Mouse (Mus musculus) stomach, postnatal 0 days (tissue): ENCODE data around the gene Armc7. TPM values are rescaled to one million over a fixed set of nuclear protein-coding genes. Genes with fewer than 3 reads are reported as not detected.

Experiments
- ATAC-seq: fragments of 200-750 bp; cut with Nextera tagmentation; 2 replicates; pipeline ENCODE4 v1.8.0; 2017; ENCODE audit not compliant: low FRiP score, low TSS enrichment
- DNase-seq: peaks from one replicate; pipeline ENCODE4 v3.0.0-alpha.2; 2016; ENCODE audit warnings: low spot score
- H3K27ac ChIP-seq: fragments of 300-500 bp; sonication (generic); replicated peaks from 2 replicates; pipeline ENCODE4 v1.5.1; 2014; ENCODE audit warnings: mild to moderate bottlenecking, control low read depth
- H3K27me3 ChIP-seq: fragments of 300-500 bp; sonication (generic); 2 replicates; pipeline ENCODE4 v1.6.1; 2014; ENCODE audit warnings: low read length; ENCODE audit not compliant: control insufficient read depth, insufficient read depth
- H3K36me3 ChIP-seq: fragments of 300-500 bp; sonication (generic); 2 replicates; pipeline ENCODE4 v1.6.1; 2014; ENCODE audit warnings: low read length, mixed read lengths; ENCODE audit not compliant: control insufficient read depth, insufficient read depth
- H3K4me1 ChIP-seq: fragments of 300-500 bp; sonication (generic); replicated peaks from 2 replicates; pipeline ENCODE4 v1.6.1; 2014; ENCODE audit warnings: antibody characterized with exemption; ENCODE audit not compliant: control insufficient read depth, insufficient read depth
- H3K4me2 ChIP-seq: fragments of 300-500 bp; sonication (generic); replicated peaks from 2 replicates; pipeline ENCODE4 v1.6.1; 2014; ENCODE audit warnings: low read depth, mild to moderate bottlenecking, control low read depth, moderate library complexity
- H3K4me3 ChIP-seq: fragments of 300-500 bp; sonication (generic); 2 replicates; pipeline ENCODE4 v1.5.1; 2014; ENCODE audit warnings: low read depth, low read length, control low read depth
- H3K9ac ChIP-seq: fragments of 300-500 bp; sonication (generic); 2 replicates; pipeline ENCODE4 v1.6.1; 2014; ENCODE audit warnings: mild to moderate bottlenecking, low read length, control low read depth, mixed read lengths
- H3K9me3 ChIP-seq: fragments of 300-500 bp; sonication (generic); 2 replicates; pipeline ENCODE4 v1.6.1; 2016; ENCODE audit warnings: low read length; ENCODE audit not compliant: control insufficient read depth
- CTCF ChIP-seq: IDR thresholded peaks from 2 replicates; pipeline ENCODE4 v1.5.1; 2016; ENCODE audit warnings: antibody characterized with exemption, low read depth, mild to moderate bottlenecking, moderate library complexity
- EP300 ChIP-seq: optimal IDR thresholded peaks from 2 replicates; pipeline ENCODE3; 2016; ENCODE audit warnings: antibody characterized with exemption
- WGBS: fragments of 180-500 bp; shearing (Covaris S2); extraction: QIAGEN DNeasy Blood & Tissue Kit; methylation state at CpG from one replicate; pipeline ENCODE4 v1.1.7; 2014; 5-methylcytosine and 5-hydroxymethylcytosine counted together
- polyA plus RNA-seq: library from polyadenylated mRNA; unstranded; fragments of >200 nt; fragmentation: Nextera tagmentation; extraction: Ambion mirVana; gene quantifications from 2 replicates; pipeline ENCODE4 v1.2.1, GENCODE M21; 2015

Gene Armc7
- polyA plus RNA-seq, 1 experiment from 2014 or later, result 6.5 TPM

GRCm38 (mm10) chr11:115456182-115456581 lies 19.3 kb upstream of the Armc7 start:
- Histone ChIP-seq H3K9me3 (no peaks in the 10 kb centered on the region), H3K4me2 (no peak overlapping the region), H3K4me1 (no peaks in the 10 kb centered on the region), H3K4me3 (no peak overlapping the region), H3K9ac (no peak overlapping the region), H3K36me3 (no peaks in the 10 kb centered on the region), H3K27ac (no peak overlapping the region), H3K27me3 (no peaks in the 10 kb centered on the region)
- DNase-seq (peak; percentile 52), ATAC-seq (peak; percentile 51)
- no peak for TF ChIP-seq CTCF
- TF ChIP-seq EP300, result no peak
- 70% methylated on average over 4 of the region's 5 CpGs for WGBS

- no peak overlapping the region for H3K4me2 ChIP-seq
- H3K36me3 ChIP-seq, result no peaks in the 10 kb centered on the region
- no peak overlapping the region for H3K9ac ChIP-seq
- H3K4me3 ChIP-seq, result no peak overlapping the region
- TF ChIP-seq EP300 (no peak), CTCF (no peak)
- H3K27me3 ChIP-seq, result no peaks in the 10 kb centered on the region
- DNase-seq (no peak), ATAC-seq (no peak)
- H3K9me3 ChIP-seq, result no peaks in the 10 kb centered on the region
- no peak overlapping the region for H3K27ac ChIP-seq
- no peaks in the 10 kb centered on the region for H3K4me1 ChIP-seq
- WGBS, result 38% methylated on average over 6 of the region's 6 CpGs
Measured at GRCm38 (mm10) chr11:115457405-115457804, 18.1 kb upstream of the Armc7 start.

- TF ChIP-seq EP300 (no peak), CTCF (no peak)
- H3K27me3 ChIP-seq, result no peaks in the 10 kb centered on the region
- ATAC-seq (no peak), DNase-seq (no peak)
- 25% methylated on average over 8 of the region's 8 CpGs for WGBS
- H3K4me1 ChIP-seq, result no peaks in the 10 kb centered on the region
- no peak overlapping the region for H3K27ac ChIP-seq
- H3K36me3 ChIP-seq, result no peaks in the 10 kb centered on the region
- H3K9ac ChIP-seq, result no peak overlapping the region
- H3K9me3 ChIP-seq, result no peaks in the 10 kb centered on the region
- H3K4me3 ChIP-seq, result no peak overlapping the region
- no peak overlapping the region for H3K4me2 ChIP-seq
Measured at GRCm38 (mm10) chr11:115460976-115461375, 14.5 kb upstream of the Armc7 start.

GRCm38 (mm10) chr11:115461846-115462242 lies 13.6 kb upstream of the Armc7 start:
- no peak for TF ChIP-seq CTCF
- no peak for TF ChIP-seq EP300

GRCm38 (mm10) chr11:115462243-115462891 lies 13.1 kb upstream of the Armc7 start, which contains the start of gene Slc16a5:
Slc16a5 (plus strand) TSS chr11:115462474.
- no peak within 1 kb of the TSS for H3K4me3 ChIP-seq
- no peaks in the 10 kb centered on the region for H3K27me3 ChIP-seq
- H3K4me2 ChIP-seq, result peak within 1 kb of the TSS; percentile 35
- ATAC-seq (peak; percentile 73), DNase-seq (peak; percentile 77)
- H3K36me3 ChIP-seq, result no peaks in the 10 kb centered on the region
- H3K9me3 ChIP-seq, result no peaks in the 10 kb centered on the region
- TF ChIP-seq EP300 (no peak), CTCF (no peak)
- H3K4me1 ChIP-seq, result no peaks in the 10 kb centered on the region
- peak within 1 kb of the TSS; percentile 23; the same call in 1 of the 2 replicates for H3K9ac ChIP-seq
- WGBS, result 63% methylated on average over 16 of the region's 16 CpGs
- peak within 1 kb of the TSS; percentile 78 for H3K27ac ChIP-seq

More at GRCm38 (mm10) chr11:115461846-115462242, 13.6 kb upstream of the Armc7 start:
- no peaks in the 10 kb centered on the region for H3K4me1 ChIP-seq
- no peaks in the 10 kb centered on the region for H3K9me3 ChIP-seq
- DNase-seq (no peak), ATAC-seq (no peak)
- WGBS, result 49% methylated on average over 5 of the region's 5 CpGs
- no peaks in the 10 kb centered on the region for H3K27me3 ChIP-seq
- no peak overlapping the region for H3K4me2 ChIP-seq
- no peak overlapping the region for H3K4me3 ChIP-seq
- H3K27ac ChIP-seq, result peak overlapping the region; percentile 45; the same call in 1 of the 2 replicates
- H3K36me3 ChIP-seq, result no peaks in the 10 kb centered on the region
- H3K9ac ChIP-seq, result no peak overlapping the region

- Histone ChIP-seq H3K4me3 (no peak overlapping the region), H3K9ac (0 out of 2 replicates have a peak overlapping the region, but pooled peaks have one; percentile 13), H3K27ac (peak overlapping the region; percentile 76; the same call in 1 of the 2 replicates), H3K4me2 (peak overlapping the region; percentile 35; the same call in 1 of the 2 replicates), H3K27me3 (no peaks in the 10 kb centered on the region), H3K36me3 (no peaks in the 10 kb centered on the region), H3K4me1 (no peaks in the 10 kb centered on the region), H3K9me3 (no peaks in the 10 kb centered on the region)
- ATAC-seq (peak; percentile 89), DNase-seq (peak; percentile 78)
- 44% methylated on average over 11 of the region's 11 CpGs for WGBS
- no peak for TF ChIP-seq CTCF
- no peak for TF ChIP-seq EP300
Measured at GRCm38 (mm10) chr11:115463397-115463796, 12.1 kb upstream of the Armc7 start.
